Mouse (Mus musculus) kidney, postnatal 25 days (tissue): Measurements from ENCODE around the gene Ano8.
"Not testable (repeated sequence)": the region's sequence is repeated elsewhere in the genome, so short reads cannot be mapped to it uniquely, and the experiment has no call there.

Experiments
- DNase-seq, 2 experiments: peaks; one replicate each; pipeline ENCODE4 v3.0.0; 2021; ENCODE audit warnings: mixed read lengths in 2 of 2

The Ano8 gene

DNA sequence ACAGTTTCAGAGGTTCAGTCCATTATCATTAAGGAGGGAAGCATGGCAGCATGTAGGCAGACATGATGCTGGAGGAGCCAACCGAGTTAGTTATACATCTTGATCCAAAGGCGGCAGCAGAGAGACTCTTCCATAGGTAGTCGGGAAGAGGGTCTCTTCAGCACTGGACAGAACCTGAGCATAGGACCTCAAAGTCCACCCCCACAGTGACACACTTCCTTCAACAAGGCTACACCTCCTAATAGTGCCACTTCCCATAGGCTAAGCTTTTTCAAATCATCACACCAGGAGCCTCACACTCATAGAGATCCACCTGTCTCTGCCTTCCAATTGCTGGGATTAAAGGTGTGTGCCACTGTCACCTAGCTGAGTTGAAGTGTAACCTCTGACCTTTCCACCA is 48.7 kb downstream of the Ano8 start:
- DNase-seq, result no peak

DNA sequence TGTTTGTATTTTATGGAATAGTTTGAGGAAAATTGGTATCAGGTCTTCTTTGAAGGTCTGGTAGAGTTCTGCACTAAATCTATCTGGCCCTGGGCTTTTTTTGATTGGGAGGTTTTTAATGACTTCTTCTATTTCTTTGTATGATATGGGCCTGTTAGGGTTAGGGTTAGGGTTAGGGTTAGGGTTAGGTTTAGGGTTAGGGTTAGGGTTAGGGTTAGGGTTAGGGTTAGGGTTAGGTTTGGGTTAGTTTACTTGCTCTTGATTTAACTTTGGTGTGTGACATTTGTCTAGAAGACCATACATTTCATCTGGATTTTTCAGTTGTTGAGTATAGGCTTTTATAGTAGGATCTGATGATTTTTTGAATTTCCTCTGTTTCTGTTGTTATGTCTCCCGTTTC is 52.8 kb downstream of the Ano8 start:
- DNase-seq, result not testable (repeated sequence)
